Mouse (Mus musculus) MEL (cell line): Measurements from ENCODE around the gene Pitpnm3.

Experiments used
- CTCF ChIP-seq, 3 experiments: IDR thresholded peaks in 2 of 3; conservative IDR thresholded peaks in 1 of 3; 2 replicates each; pipeline ENCODE4 v1.5.1; 2011 to 2012; ENCODE audit warnings: low read length in 3 of 3, low read depth in 2 of 3, mild to moderate bottlenecking in 2 of 3, improper control_type of control experiment in 1 of 3, inconsistent platforms in 1 of 3, mixed read lengths in 1 of 3, moderate library complexity in 1 of 3; ENCODE audit not compliant: control insufficient read depth in 1 of 3, insufficient read depth in 1 of 3, poor library complexity in 1 of 3, severe bottlenecking in 1 of 3
- EP300 ChIP-seq, 2 experiments: IDR thresholded peaks; 2 replicates each; pipeline ENCODE4 v1.6.1; 2011; ENCODE audit warnings: improper control_type of control experiment in 2 of 2, low read length in 2 of 2, low read depth in 1 of 2, mild to moderate bottlenecking in 1 of 2
- POLR2A ChIP-seq, 2 experiments: IDR thresholded peaks; 2 replicates each; pipeline ENCODE4 v1.6.1; 2011 to 2012; ENCODE audit warnings: low read length in 2 of 2, mild to moderate bottlenecking in 2 of 2, control low read depth in 1 of 2, improper control_type of control experiment in 1 of 2, low read depth in 1 of 2, moderate library complexity in 1 of 2; ENCODE audit not compliant: control insufficient read depth in 1 of 2, insufficient read depth in 1 of 2, poor library complexity in 1 of 2
- POLR2AphosphoS2 ChIP-seq: IDR thresholded peaks from 2 replicates; pipeline ENCODE4 v1.6.1; 2011; ENCODE audit warnings: low read length, improper control_type of control experiment
- UBTF ChIP-seq: IDR thresholded peaks from 2 replicates; pipeline ENCODE4 v1.6.1; 2012; ENCODE audit warnings: low read depth, mild to moderate bottlenecking, inconsistent platforms, low read length, improper control_type of control experiment, moderate library complexity, borderline replicate concordance; ENCODE audit not compliant: insufficient read depth
- ZMIZ1 ChIP-seq: IDR thresholded peaks from 2 replicates; pipeline ENCODE4 v1.6.1; 2012; ENCODE audit warnings: low read depth, mild to moderate bottlenecking, inconsistent platforms, low read length, improper control_type of control experiment, moderate library complexity

DNA sequence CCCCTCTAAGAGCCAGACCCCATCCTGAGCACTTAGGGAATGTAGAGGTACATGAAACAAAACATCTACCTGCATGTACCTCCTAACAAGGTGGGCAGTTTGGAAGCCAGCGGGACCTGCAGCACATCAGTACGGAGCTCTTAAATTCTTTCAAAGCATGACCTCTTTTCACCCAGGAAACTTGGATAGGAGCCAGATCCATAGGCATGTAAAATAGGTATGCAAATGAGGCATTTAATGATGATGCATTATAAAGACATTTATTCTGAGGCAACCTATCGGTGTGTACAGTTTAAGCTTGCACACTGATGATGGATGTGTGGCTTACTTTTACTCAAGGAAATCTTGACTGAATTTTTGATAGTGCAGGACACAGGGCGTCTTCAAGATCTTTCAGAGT lies 120.9 kb downstream of the Pitpnm3 start:
- TF ChIP-seq EP300 (IDR thresholded peaks at IDR 0.05; ENCODE audit: low read depth in 1 of 2, low read length in 2 of 2) (no peak), POLR2A (IDR thresholded peaks at IDR 0.05; ENCODE audit: control insufficient read depth in 1 of 2, insufficient read depth in 1 of 2, low read depth in 1 of 2, low read length in 2 of 2, poor library complexity in 1 of 2) (no peak), UBTF (no peak), POLR2AphosphoS2 (no peak), CTCF (IDR thresholded peaks at IDR 0.05 in 2 of 3, conservative IDR thresholded peaks at IDR 0.05 in 1 of 3; ENCODE audit: control insufficient read depth in 1 of 3, insufficient read depth in 1 of 3, low read depth in 2 of 3, low read length in 3 of 3, poor library complexity in 1 of 3, severe bottlenecking in 1 of 3) (no peak), ZMIZ1 (no peak)
